Mouse (Mus musculus) heart, postnatal 0 days (tissue): ENCODE data around the gene Rgcc.

Experiments used
- CTCF ChIP-seq: IDR thresholded peaks from 2 replicates; pipeline ENCODE4 v1.5.1; 2016; ENCODE audit warnings: antibody characterized with exemption, control low read depth, low read depth
- EP300 ChIP-seq: IDR thresholded peaks from 2 replicates; pipeline ENCODE4 v1.6.1; 2016; ENCODE audit warnings: antibody characterized with exemption, low read depth

DNA sequence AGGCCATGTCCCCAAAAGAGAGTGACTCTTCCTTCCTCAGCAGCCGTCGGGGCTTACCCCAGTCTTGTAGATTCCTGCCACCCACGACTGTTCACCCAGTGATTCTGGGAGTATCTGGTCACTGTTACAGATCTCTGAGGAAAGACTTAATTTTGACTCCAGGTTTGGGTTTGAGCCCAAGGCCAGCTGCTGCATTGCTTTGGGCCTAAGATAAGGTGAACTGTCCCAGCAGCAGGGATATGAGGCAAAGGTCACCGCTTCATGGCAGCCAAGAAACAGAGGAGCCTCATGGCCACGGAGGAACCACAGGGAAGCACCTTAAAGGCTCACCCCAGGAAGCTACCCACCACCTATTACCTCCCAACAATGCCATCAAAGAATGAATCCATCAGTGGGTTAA lies 44.8 kb downstream of the Rgcc start:
- TF ChIP-seq EP300 (no peak), CTCF (no peak)
